Mouse (Mus musculus) liver, adult 2 months (tissue): Measurements from ENCODE around the gene Iapp.

Source experiments
- CTCF ChIP-seq: fragments of 200-500 bp; IDR thresholded peaks from 2 replicates; pipeline ENCODE4 v1.5.1; 2011; ENCODE audit warnings: low read depth, low read length, control low read depth
- POLR2A ChIP-seq: fragments of 200-500 bp; IDR thresholded peaks from 2 replicates; pipeline ENCODE4 v1.6.1; 2011; ENCODE audit warnings: low read length, control low read depth; ENCODE audit not compliant: insufficient read depth; ENCODE audit errors: extremely low read depth

GRCm38 (mm10) chr6:142338961-142339360 lies 40.7 kb downstream of the Iapp start:
- TF ChIP-seq POLR2A (no peak), CTCF (no peak)
